Comparison of ENCODE assay signal across 8 mouse cellular contexts in genomic region chr2:158146223-158146622, GRCm38 (mm10). TPM values are rescaled to one million over a fixed set of nuclear protein-coding genes. Genes with fewer than 3 reads are reported as not detected.
DNase-seq lines count a peak whose midpoint lies in the region; ATAC-seq and TF ChIP-seq lines count a peak whose summit lies in the region.

Tgm2 (minus strand) TSS chr2:158146436.

- TF ChIP-seq POLR2A in CH12.LX (IDR thresholded peaks at IDR 0.05; ENCODE audit: low read depth, low read length), result no peak

- WGBS in forebrain, embryonic 13.5 days, result under 1% methylated on average over 32 of the region's 33 CpGs
- under 1% methylated on average over 30 of the region's 33 CpGs for WGBS in large intestine, adult 2 months
- whole genome bisulfite sequencing in neural tube, embryonic 14.5 days, result under 1% methylated on average over 33 of the region's 33 CpGs

- intact Hi-C loops in heart, postnatal 10 days (cut with DNase I), result loop anchor here (1.0 to 5.0 kb wide), 3 partner anchors 39 to 99 kb away; no protein-coding TSS in a partner anchor

- H3K9ac ChIP-seq in CH12.LX (ENCODE audit: insufficient read depth, low read depth), result no peak within 1 kb of the TSS
- H3K9ac ChIP-seq in forebrain, embryonic 13.5 days, result peak within 1 kb of the TSS; percentile 54; the same call in 1 of the 2 replicates
- H3K9ac ChIP-seq in neural tube, embryonic 14.5 days (replicated peaks; ENCODE audit: low read depth, low read length), result peak within 1 kb of the TSS; percentile 4; the same call in 1 of the 2 replicates

- no peaks in the 10 kb centered on the region for H3K36me3 ChIP-seq in CH12.LX (replicated peaks in 1 of 2; ENCODE audit: control insufficient read depth in 1 of 2, insufficient read depth in 1 of 2, low read length in 1 of 2)
- H3K36me3 ChIP-seq in forebrain, embryonic 13.5 days (ENCODE audit: poor library complexity, severe bottlenecking), result no peaks in the 10 kb centered on the region
- H3K36me3 ChIP-seq in neural tube, embryonic 14.5 days (ENCODE audit: control insufficient read depth, insufficient read depth, low read length), result no peaks in the 10 kb centered on the region

- in situ Hi-C loops in CH12.LX (cut with MboI; ENCODE audit: low pct_ligation_motif_present, low pct_unique_long_range_greater_than_20kb, low sequenced_read_pairs), result no loop called here

- H3K79me2 ChIP-seq in CH12.LX (replicated peaks; ENCODE audit: control insufficient read depth, extremely low read depth, insufficient read depth, poor library complexity, severe bottlenecking), result no peaks in the 10 kb centered on the region

- TF ChIP-seq EP300 in CH12.LX (IDR thresholded peaks at IDR 0.05; ENCODE audit: low read length), result no peak

- H3K4me1 ChIP-seq in CH12.LX (ENCODE audit: control insufficient read depth in 1 of 2, insufficient read depth in 2 of 2), result peaks cover 3 to 12% of the 10 kb centered on the region in 2 experiments; a peak in 2 of 4 replicates
- peaks cover 8% of the 10 kb centered on the region for H3K4me1 ChIP-seq in forebrain, embryonic 13.5 days
- H3K4me1 ChIP-seq in neural tube, embryonic 14.5 days (ENCODE audit: control insufficient read depth, insufficient read depth, low read length), result 0 out of 2 replicates have a peak, but pooled peaks cover 4% of the 10 kb centered on the region

- peak; percentile 20 to 81; a peak in 3 of 4 replicates for TF ChIP-seq CTCF in CH12.LX (conservative IDR thresholded peaks at IDR 0.05 in 1 of 2, IDR thresholded peaks at IDR 0.05 in 1 of 2; ENCODE audit: low read depth in 2 of 2, low read length in 2 of 2)

- H3K9me3 ChIP-seq in CH12.LX (replicated peaks; ENCODE audit: low read length), result peaks cover 10% of the 10 kb centered on the region
- 0 out of 2 replicates have a peak, but pooled peaks cover 4% of the 10 kb centered on the region for H3K9me3 ChIP-seq in forebrain, embryonic 13.5 days (replicated peaks)
- H3K9me3 ChIP-seq in neural tube, embryonic 14.5 days (ENCODE audit: control insufficient read depth, low read length), result 0 out of 2 replicates have a peak, but pooled peaks cover 2% of the 10 kb centered on the region

- peak within 1 kb of the TSS; percentile 62; the same call in 1 of the 2 replicates for H3K4me2 ChIP-seq in CH12.LX (ENCODE audit: insufficient read depth, low read depth, poor library complexity, severe bottlenecking)
- H3K4me2 ChIP-seq in forebrain, embryonic 13.5 days, result peak within 1 kb of the TSS; percentile 64
- H3K4me2 ChIP-seq in neural tube, embryonic 14.5 days (ENCODE audit: low read depth, low read length), result peak within 1 kb of the TSS; percentile 40

- DNase-seq in CH12.LX (ENCODE audit: extremely low read depth), result peak; percentile 71
- DNase-seq in c-Kit-positive CD71-positive TER-119-positive erythroid progenitor cells, embryonic 14.5 days (ENCODE audit: low spot score), result peak; percentile 91
- DNase-seq in heart, postnatal 10 days, result peak; percentile 95
- DNase-seq in large intestine, adult 2 months (ENCODE audit: low read depth, low spot score), result peak; percentile 73
- peak; percentile 91 to 95 for DNase-seq in lung, adult 18-20 months
- peak; percentile 97 for DNase-seq in testis, postnatal 10 days (ENCODE audit: low spot score)

- peak; percentile 67 for ATAC-seq in forebrain, embryonic 13.5 days
- peak; percentile 69; the same call in 1 of the 2 replicates for ATAC-seq in neural tube, embryonic 14.5 days (ENCODE audit: low read depth)

- peaks cover 81% of the 10 kb centered on the region for H3K27me3 ChIP-seq in CH12.LX (replicated peaks)
- H3K27me3 ChIP-seq in forebrain, embryonic 13.5 days, result peaks cover 19% of the 10 kb centered on the region
- no peaks in the 10 kb centered on the region for H3K27me3 ChIP-seq in neural tube, embryonic 14.5 days (ENCODE audit: control insufficient read depth, insufficient read depth, low read length)

- H3K4me3 ChIP-seq in CH12.LX (replicated peaks in 1 of 3; ENCODE audit: low read depth in 2 of 3, low read length in 2 of 3, poor library complexity in 1 of 3), result no peak within 1 kb of the TSS
- peak within 1 kb of the TSS; percentile 32 for H3K4me3 ChIP-seq in forebrain, embryonic 13.5 days
- H3K4me3 ChIP-seq in neural tube, embryonic 14.5 days (ENCODE audit: low read depth, low read length), result peak within 1 kb of the TSS; percentile 21

- H3K27ac ChIP-seq in CH12.LX (ENCODE audit: insufficient read depth, low read depth), result no peak within 1 kb of the TSS
- no peak within 1 kb of the TSS for H3K27ac ChIP-seq in forebrain, embryonic 13.5 days
- H3K27ac ChIP-seq in neural tube, embryonic 14.5 days (ENCODE audit: low read depth, low read length), result no peak within 1 kb of the TSS

- peak; percentile 54 for TF ChIP-seq RAD21 in CH12.LX (IDR thresholded peaks at IDR 0.05; ENCODE audit: low read depth, low read length)

- dilution Hi-C loops in CH12.LX (cut with MboI; ENCODE audit: extremely low pct_ligation_motif_present, extremely low pct_unique_long_range_greater_than_20kb, low sequenced_read_pairs), result no loop called here

TF ChIP-seq in CH12.LX, 34 proteins besides CTCF, POLR2A, EP300 and RAD21:
- TF ChIP-seq MAFK (IDR thresholded peaks at IDR 0.05; ENCODE audit: insufficient replicate concordance, low read length) (no peak), ELF1 (IDR thresholded peaks at IDR 0.05; ENCODE audit: low read depth, low read length) (no peak), IRF4 (IDR thresholded peaks at IDR 0.05; ENCODE audit: low read depth, low read length) (peak; percentile 25; the same call in 1 of the 2 replicates), MAX (IDR thresholded peaks at IDR 0.05; ENCODE audit: low read length) (no peak), UBTF (IDR thresholded peaks at IDR 0.05; ENCODE audit: low read depth, low read length) (0 out of 2 replicates have a peak, but pooled peaks have one; percentile 40), SMC3 (IDR thresholded peaks at IDR 0.05; ENCODE audit: low read depth, low read length) (peak; percentile 63)
TF ChIP-seq in CH12.LX: peak in this region for 3.

RNA-seq across cellular contexts. Expression of gene Tgm2, which starts in this region (rescaled TPM):
- total RNA-seq in CH12.LX (2012; rRNA removed) (0.04 and 0.08 TPM in 2 replicates), CH12.LX (2014; rRNA removed) (0.09 and 0.50 TPM in 2 replicates)
- 0.21 and 0.72 TPM in 2 replicates for polyA plus RNA-seq in CH12.LX (2012; ENCODE audit: insufficient read length, low read depth)
- 3.9 and 4.7 TPM in 2 replicates for polyA plus RNA-seq in forebrain, embryonic 13.5 days (2015; fragmentation: Nextera tagmentation; extraction: Ambion mirVana)
- total RNA-seq in heart, postnatal 10 days (2021), result 100 to 1,000 TPM; 162 to 208 TPM
- 143 and 152 TPM in 2 replicates for polyA plus RNA-seq in large intestine, adult 2 months (2012; rRNA removed)
- polyA plus RNA-seq in neural tube, embryonic 14.5 days (2014; fragmentation: Nextera tagmentation; extraction: Ambion mirVana), result 1.7 and 7.0 TPM in 2 replicates

Comparison
In these comparisons a context has a peak if more than half of its experiments do, and no peak if none do; other contexts are left out.
1. RNA of gene Tgm2 (total RNA-seq): 162 to 208 TPM in heart, postnatal 10 days; 0.04 to 0.50 TPM in CH12.LX; every median in the first group is over 100 times any median in the second.
2. RNA of gene Tgm2 (polyA plus RNA-seq): 143 to 152 TPM in large intestine, adult 2 months; 3.9 to 4.7 TPM in forebrain, embryonic 13.5 days, 1.7 to 7.0 TPM in neural tube, embryonic 14.5 days and 0.21 to 0.72 TPM in CH12.LX; every median in the first group is over 10 times any median in the second.
3. Peak in DNase-seq and H3K4me2 ChIP-seq in CH12.LX; RNA of the gene not detected or under 1 TPM.
4. H3K4me3 ChIP-seq: peak in forebrain, embryonic 13.5 days (single experiment) and neural tube, embryonic 14.5 days (single experiment); none in CH12.LX (0 of 3).
5. Peak in every context shown above with its lines, with median percentiles within 50 percentile points of each other: DNase-seq and H3K4me2 ChIP-seq.